Mouse (Mus musculus): ENCODE measurements at regions not wholly inside any gene's neighbourhood (a gene's known extent, or its start where the extent isn't known, plus 50 kb on each side); places are given as distances from the start of the nearest gene placed in this dataset.

DNA sequence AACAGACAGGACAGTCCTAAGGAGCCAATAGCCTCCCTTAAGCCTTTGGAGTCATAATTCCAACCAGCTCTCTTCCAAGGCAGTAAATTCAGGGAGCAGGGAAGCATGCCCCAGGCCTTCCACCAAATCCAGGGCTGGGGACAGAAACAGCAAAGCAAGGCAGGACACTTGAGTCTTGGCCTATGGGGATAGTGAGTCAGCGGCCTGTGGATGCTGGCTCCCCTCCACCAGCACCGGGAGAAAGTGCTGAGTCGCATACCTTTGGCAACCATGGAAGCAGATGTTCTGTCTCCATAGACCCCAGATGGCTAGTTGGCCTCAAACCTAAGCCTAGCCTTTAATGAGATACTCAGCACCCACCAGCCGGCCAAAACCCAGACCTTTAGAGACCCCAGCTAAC lies 133.8 kb upstream of the Six2 start:
- no peak for DNase-seq

DNA sequence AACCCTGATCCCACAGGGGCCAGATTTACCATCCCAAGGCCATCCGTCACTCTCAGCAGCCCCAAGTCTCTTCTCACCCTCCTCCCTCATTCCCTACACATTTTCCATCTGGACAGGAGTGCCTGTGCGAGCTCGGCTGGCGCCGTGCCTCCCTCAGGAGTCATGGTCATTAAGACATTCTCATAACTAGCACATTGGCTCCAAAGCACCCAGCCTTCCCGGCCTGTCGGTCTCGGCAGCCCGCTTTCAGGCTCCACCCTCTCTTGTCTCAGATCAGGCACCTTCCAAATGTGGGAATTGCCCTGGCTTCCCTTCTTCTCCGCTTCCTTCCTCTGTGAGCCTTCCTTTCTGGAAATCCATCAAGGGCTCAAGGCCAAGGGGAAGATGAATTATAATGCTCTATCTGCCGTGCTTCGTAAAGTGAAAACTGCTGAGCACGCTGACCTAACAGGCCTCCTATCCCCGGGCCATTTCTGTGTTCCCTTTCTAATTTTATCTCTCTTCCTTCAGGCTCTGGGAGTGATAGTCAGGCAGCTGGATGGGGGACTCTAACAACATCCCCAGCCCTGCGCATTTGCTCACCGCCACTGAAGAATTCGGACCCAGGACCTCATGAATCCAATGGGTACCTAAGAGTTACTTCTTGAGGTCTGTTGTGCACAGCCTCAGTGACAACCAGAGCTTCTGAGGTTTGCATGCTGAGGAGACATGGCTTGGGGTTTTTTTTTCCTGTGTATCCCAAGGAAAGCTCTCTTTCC lies 130.2 kb upstream of the Six2 start:
- DNase-seq: no peak

DNA sequence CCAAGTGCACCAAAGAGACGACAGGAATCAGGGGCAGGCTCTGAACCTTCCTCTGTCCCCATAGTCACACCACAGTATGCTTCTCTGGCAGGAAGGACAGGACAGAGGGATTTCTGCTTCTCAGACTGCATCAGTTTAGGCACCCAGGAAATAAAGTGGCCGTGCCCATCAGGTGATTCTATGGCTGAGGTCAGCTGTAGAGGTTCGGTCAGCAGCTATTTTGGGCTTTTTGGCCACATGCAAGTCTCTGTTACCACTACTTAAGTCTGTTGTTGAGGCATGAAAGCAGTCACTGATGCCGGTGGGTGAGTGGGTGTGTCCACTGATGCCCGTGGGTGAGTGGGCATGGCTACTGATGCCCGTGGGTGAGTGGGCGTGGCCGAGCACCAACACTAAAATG lies 128.4 kb upstream of the Six2 start:
- DNase-seq: no peak

DNA sequence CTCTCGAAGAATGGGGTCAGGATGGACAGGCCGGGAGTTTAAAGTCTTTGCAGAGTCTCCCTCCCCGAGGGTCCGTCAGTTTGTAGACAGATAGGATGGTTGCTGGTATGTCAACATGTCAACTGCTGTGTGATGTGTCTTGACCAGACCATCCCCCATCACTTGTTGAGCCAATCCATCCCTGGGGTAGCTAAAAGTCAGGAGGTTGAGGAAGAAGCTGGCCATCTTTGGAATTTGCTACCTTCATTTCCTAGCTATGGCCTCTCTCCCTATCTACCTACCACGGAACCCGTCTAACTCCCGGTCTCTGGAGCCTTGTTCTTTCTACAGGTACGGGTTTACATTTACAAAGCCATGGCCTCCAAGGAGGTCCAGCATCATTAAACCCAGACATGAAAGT lies 128.0 kb upstream of the Six2 start:
- no peak for DNase-seq

DNA sequence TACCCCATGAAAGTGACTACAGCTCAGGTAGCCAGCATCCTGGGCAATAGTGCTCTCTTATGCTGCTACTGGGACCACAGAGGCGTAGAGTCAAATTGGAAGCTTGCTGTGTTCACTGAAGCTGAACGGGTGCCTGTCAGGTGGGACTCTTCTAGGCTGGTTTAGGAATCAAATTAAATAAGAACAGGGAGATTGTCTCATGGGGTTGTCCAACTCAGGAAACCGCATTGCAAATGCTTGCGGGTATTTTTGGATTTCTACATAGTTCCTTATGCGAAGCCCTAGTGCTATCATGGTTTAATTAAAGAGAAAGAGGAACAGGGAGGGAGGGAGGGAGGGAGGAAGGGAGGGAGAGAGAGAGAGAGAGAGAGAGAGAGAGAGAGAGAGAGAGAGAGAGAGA lies 120.5 kb upstream of the Six2 start:
- DNase-seq: no peak

DNA sequence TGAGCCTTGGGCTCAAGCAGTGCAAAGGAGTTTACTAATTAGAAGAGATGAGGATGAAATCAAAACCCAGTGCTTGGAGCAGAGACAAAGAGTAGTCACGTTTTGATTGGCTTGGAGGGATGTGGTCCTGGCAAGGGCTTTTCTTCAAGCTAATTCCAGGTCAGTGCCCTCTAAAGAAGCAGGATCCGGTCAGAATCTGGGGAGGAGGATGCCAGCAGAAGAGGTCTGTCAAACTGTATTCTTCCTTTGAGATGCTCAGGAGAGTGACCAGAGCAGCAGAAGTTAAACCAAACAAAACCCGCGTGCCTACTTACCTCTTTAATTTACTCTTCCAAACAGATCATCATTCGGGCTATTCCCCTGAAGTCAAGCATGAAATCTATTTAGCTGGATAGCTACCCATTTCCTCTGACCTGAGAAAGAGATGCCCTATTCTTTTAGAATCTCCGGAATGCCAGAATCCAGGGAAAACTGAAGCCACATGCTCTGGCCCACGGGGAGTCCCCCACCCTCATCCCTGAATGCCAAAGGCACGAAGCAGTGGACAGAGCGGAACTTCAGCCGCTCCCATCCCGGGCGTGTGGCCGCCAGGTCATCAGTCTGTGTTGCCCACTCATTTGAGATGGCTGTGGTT lies 117.8 kb upstream of the Six2 start:
- DNase-seq: no peak

DNA sequence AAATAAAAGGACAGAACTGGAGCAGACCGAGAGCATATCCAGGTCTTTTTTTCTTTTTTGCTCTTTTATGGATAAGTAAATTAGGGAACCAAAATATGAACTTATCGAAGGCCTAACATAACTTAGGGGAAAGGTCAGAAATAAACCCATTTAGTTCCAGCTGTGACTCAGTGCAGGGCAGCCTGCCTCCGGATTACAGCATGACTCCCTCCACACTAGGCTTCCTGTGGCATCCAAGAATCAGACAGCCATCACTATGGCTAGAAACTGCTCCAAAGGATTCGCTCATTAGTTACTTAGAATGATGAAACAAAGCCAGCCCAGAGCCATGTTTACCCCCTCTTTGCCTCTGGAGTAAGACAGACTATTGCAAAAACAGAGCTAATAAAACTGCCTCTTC lies 116.6 kb upstream of the Six2 start:
- no peak for DNase-seq

DNA sequence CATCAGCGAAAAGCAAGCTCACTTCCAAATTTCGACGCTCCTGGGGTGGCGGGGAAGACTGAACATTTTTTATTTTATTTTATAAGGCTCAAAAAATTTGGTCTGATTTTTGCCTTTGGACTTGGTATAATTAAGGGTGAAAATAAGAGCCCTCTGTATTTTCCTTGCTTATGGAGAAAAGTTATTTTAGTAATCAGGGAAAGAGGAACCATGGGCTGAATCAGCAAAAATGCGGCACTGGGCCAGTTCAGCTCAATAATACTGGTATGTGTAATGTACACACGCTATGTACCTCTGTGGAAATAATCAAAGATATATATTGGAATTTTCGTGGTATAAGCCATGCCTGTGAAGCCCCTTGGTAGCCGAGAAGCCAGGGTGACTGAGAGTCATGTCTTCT lies 113.7 kb upstream of the Six2 start:
- DNase-seq: no peak

DNA sequence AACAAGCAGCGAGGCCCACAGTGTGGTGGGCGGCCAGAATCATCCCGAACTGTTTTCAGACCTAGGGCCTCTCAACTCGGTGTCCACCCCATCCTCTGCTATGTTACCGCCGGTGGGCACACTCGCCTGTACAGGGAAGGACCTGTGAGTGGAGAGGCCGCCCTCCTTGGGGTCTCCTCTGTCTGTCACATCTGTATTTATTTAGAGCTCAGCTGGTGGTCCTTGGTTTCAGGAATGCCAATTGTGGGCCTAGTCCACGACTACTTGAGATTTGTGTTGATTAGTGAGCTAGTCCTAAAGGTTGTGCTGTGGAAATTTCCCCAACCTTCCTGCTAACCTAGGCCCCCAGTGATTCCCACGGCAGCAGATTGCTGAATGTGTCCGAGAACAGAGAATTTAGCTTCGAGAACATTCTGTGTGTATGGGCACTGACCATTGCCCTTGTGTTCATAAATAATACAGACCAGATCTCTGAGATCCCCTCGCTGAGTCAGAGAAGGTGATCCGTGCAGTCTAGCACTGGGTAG lies 113.1 kb upstream of the Six2 start:
- DNase-seq: no peak

DNA sequence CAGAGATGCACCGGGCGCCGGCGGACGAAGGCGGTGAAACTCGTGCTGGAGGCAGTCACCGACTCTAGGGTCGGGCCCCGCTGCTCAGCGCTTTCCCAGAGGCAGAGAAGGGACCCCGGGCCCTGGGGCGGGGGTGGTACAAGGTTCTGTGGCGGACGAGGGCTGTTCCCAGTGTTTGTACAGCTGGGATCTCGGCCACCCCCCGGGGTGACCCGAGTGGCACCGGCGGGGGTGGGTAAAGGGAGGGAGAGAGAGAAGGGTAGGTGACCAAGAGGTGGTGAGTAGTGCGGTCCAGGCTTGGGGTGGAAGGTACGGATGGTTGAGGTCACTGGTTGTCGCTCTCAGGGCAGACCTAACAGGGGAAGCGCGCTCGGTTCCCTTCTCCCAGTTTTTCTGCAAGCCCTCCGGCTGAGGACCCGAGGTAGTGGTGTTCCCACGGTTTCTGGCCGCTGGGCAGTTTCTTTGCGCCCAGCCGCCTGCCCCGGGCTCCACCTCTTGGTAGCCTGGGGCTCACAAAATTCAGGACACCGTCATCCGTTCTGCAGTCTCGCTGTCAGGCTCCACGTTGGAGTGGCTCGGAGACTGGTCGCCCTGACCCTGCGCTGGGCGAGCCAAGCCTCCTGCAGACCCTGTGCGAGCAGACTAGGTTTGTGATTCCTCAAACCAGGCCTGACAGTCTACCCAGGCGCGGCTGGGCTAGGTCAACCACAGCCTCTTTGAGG lies 112.4 kb upstream of the Six2 start:
- DNase-seq: peak; percentile 6

DNA sequence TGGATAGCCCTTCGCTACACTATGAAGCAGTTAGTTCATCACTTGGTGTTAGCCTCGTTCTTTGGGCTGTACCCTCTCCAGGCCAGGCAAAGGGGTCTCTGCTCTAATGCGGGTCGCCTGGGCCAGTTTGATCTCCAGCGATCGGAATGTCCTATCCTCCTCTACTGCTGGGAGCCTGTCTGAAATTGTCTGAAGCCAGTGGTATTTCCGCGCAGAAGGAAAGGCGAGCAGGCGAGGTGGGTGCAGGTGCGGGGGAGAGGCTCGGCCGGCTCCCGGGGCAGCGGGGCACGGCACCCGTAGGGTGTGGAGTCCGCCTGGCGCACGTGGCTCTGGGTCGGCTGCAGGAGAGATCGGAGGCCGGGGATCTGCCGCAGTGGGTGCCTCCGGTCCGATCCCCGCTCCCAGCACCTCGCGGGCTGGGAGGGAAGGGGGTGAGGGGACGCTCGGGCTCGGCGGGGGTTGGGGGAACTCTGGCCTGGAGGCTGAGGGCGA lies 111.8 kb upstream of the Six2 start:
- DNase-seq: peak; percentile 14

DNA sequence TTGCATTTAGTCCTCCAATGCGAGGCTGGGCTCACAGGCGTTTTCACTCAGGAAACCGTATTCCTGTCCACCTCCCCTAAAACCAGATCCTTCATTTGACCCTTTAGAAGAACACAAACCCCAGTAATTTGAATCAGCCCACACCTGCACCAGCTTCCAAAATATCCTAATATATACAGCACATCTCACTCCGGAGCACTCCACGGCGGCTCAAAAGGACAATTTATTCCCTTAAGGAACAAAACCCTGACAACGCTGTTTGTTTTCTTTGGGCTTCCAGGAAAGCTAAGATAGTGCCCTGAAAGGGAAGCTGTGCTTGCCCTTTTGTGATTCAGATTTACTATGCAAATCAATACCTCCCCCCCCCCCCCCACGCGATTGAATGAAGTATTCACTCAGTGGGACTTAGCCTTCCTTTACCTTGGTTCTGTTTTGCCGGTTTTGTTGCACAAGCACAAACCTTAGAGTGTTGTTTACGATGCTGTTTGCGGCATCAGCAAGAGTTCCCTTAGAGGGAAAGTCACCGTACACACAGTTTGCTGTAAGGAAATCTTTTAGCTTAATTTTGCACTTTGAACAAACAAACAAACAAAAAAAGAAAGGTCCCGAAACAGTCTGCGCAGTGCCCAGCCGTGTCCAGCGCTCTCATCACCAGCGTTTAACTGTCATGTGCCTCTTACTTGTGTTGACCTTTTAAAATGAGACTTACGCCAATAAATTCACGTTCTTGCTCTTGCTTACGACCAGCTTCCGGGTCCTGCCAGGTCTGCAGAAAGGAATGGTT lies 111.2 kb upstream of the Six2 start:
- DNase-seq: peak; percentile 5

DNA sequence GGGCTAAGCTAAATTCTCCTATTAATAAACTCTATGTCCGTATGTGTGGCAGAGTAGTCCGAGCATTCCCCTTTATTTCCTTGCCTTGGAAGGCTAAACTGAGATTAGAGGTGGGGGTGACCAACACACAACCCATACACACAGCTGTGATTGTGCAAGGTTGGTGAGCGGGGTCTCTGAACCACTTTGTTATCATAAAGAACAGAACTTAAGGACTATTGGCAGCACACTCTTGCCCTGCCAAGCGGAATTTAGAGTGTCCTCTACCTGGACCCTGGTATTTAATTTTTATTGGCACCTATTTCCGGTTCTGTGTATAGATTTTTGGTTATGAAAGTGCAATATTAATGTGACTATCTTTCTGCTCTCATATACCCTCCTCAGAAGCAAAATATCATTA lies 109.7 kb upstream of the Six2 start:
- DNase-seq: no peak

DNA sequence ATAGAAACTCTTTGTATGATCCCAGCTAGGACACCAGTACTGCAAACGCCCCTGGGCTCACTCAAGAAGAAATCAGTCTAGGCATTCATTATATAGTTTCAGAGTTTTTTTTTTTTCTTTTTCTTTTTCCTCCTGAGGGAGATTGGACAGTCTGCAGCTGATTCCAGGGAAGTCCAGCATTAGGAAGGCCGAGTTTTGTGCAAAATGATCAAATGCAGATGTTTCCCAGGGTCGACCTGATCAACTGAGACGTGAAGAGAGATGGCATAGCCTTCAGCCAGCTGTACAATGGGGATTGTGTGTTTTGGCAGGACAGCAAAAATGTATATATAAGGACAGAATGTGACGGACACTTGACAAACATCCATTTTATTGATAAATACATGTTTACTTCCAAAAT lies 107.7 kb upstream of the Six2 start:
- DNase-seq: no peak

DNA sequence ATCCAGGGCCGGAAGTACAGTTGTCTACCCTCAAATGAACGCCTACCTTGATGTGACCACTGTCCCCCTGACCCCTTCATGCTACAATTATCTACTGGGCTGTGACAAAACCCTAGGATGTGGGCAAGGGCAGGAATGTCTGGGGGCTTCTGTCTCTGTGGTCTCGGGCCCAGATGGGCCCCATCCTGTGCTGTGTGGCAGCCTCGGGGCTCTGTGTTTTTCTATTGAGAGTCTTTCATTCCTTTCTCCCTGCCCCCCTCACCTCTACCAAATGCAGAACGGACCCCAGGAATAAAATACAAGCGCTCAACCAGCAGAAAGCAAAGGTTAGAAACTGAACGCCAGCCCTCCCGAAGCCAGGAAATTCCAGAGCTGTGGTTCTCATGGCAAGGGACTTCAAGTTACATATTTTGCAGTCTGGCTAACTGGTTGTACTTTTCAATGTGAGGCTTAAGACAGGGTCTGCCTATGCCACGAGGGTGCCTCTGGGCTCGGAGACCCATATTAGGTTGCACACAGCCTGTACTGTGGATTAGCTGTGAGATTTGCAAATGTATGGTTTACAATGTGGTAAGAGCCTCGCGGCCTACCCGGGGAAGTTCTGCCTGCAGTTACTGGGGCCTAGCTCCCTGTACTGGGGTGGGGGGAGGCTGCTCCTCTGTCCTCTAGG lies 97.7 kb upstream of the Six2 start:
- no peak for DNase-seq

DNA sequence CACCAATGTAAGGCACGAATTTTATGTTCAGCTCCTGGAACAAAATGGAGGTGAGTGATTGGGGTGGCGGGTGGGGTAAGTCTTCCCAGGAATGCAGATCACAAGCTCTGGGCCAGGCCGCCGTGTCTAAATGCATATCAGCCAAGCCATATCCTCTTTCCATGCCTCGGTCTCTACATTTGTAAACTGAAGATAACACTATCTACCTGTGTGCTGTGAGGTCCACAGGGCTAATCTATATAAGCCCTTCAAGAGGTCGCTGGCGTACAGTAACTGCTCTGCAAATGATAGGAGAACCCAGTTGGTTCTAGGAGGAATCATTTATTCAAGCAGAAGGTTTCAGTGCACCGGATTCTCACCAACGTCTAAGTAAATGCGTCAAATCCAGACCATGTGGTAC lies 92.4 kb upstream of the Six2 start:
- no peak for DNase-seq

DNA sequence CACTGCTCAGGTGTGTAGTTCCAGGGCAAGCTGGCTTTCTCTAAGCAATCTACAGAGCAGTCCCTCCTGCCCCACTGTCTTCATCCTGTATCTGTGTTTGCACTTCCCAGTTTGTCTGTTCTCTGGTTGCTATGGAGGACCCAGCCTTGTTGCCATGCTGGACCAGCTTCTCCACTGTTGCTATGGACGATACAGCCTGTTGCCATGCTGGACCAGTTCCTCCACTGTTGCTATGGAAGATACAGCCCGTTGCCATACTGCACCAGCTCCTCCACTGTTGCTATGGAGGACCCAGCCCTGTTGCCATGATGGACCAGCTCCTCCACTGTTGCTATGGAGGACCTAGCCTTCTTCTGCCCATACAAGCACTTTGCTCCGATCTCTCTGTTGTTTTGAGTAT lies 88.8 kb upstream of the Six2 start:
- peak; percentile 24 for DNase-seq

DNA sequence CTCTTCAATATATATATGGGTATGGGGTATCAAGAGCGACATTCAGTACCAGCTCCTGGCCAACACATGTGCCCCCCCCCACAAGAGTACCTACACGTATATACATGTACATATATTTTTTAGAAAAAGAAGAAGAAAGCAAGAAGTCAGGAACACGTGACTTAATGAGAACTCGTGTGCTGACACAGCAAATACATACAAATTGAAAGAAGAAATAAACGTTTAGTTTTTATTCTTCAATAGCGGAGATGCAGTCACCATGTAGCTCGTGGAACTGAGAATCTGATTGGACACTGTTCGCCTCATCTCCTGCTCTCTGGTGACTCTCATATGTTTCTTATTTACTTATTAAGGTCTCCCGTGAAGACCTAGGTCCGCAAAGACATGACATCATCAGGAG lies 80.3 kb upstream of the Six2 start:
- no peak for DNase-seq

DNA sequence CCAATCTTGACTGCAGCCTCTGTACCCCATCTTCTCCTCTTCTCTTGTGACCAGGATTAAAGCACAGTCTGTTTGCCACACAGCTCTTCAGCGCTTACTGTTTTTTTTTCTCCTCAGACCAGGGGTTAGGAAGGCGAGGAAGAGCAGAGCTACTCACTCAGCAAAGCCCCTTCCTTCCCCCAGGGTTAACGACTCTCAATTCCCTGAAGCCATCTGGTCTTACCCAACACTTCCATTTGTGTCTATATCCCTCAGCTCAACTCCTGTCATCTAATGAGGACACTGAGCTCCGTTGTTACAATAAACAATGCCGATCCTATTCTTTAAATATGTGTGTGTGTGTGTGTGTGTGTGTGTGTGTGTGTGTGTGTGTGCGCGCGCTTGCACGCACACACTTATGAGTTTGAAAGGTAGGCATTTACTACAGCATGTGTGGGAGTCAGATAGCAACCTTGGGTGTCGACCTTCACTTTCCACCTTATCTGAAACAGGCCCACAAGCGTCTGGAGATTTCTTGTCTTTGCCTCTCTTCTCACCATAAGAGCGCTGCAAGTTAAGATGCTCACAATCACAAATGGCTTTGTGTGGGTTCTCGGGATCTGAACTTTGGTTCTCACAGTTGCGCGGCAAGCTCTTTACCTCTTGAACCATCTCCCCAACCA lies 79.3 kb upstream of the Six2 start:
- DNase-seq: no peak

DNA sequence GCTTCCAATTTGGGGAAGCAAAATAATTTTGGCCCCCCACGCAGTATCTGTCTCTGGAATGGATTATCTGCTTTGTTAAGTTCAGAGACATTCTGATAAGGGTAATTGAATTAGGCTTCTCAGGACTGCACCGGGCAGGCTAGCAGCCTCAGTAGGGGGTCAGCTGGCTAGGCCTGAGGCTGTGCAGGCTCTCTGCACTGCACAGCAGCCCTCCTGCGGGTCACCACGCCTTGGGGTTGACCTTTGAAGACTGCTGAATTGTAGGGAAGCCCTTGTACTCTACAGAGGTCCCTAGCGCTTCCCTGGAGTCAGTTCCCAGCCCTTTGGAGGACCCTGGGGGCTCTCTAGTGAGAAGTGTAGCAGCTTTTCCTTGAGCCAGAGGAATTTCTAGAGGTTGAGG lies 78.5 kb upstream of the Six2 start:
- no peak for DNase-seq

DNA sequence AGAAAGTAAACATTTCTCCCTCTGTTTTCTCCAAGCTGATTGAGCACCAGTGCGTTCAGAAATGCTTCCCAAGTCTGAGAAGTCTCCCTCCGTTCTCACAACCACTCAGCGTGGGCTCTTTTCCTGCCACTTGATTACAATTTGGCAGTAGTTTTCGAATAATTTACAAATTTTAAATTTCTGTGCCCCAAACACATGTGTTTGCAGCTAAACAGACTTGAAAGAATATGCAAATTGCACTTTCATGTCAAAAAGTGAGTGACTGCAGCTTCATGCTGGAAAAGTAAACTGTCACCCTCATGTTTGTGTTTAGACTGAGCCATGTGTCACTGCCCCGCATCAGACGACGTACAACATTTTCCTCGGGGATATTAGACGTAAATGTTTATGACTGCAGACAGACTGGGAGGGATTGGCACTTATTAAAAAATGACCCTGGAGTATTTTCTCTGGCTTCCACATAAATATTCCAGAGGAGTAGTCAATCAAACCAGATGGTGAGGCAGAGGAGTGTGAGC lies 70.6 kb upstream of the Six2 start:
- no peak for DNase-seq

DNA sequence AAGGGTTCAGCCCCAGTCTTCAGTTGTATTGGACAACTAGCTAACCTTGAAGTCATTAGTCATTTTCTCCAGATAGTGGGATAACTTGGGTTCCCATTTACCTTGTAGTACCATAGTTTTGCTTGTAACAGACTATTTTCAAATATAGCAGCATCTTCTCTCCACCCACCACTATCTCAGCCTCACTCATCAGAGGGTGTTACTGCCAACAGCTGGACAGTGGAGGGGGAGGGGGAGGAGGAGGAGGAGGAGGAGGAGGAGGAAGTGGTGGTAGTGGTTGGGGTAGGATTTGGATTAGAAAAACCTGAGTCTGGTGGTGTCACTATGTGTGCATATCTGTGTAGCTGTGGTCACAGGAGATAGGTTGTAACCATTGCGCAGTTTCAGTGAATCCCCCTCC lies 69.6 kb upstream of the Six2 start:
- no peak for DNase-seq

All from right cerebral cortex, postnatal 25 days (tissue).